Mouse (Mus musculus) left cerebral cortex, postnatal 25 days (tissue): Measurements from ENCODE around the gene Plekha5. TPM values are rescaled to one million over a fixed set of nuclear protein-coding genes. Genes with fewer than 3 reads are reported as not detected.
"Not testable (repeated sequence)": the region's sequence is repeated elsewhere in the genome, so short reads cannot be mapped to it uniquely, and the experiment has no call there.

Source experiments
- DNase-seq, 2 experiments: peaks; one replicate each; pipeline ENCODE4 v3.0.0; 2022; ENCODE audit warnings: low spot score in 2 of 2, mixed read lengths in 1 of 2
- intact Hi-C: fragments of 180-260 bp; cut with DNase I; formaldehyde crosslinking; loops from one replicate; pipeline ENCODE4 v1.15.1; 2025
- total RNA-seq, 2 experiments: library from RNA; stranded (reverse); gene quantifications; 2 replicates each; pipeline ENCODE4 v1.2.3; 2021

Plekha5 gene
- total RNA-seq, 2 experiments from 2014 or later: 89.1 to 113 TPM

DNA sequence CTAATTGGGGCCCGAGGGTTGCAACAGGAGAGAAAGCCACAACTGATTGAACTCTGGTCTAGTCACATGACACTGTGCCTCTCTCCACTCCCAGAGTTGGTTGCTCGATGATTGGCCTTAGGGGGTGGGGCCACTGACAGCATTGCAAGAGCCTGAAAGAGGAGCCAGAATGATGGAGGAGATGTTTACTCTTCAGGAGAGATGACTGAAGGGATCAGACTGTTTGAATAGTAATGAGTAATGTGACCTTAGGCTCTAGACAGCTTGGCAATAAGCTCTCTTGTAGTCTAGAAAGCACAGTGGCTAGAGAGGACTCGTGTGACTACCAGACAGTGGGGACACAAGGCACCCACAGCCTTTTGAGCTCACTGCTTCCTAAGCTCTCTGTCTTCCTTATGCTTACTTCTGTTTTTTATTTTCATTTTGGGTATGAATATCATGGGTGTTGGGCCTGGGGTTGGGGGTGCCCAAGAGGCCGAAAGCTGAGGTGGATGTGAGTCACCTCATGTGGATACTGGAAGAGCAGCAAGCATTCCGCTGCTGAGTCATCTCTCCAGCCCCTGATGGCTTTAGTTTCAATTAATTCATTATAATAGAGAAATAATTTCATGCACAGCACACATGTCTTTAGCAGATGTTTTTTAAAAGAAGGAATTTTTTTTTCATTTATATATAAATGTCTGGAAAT is 124.4 kb downstream of the Plekha5 start:
- no peak for DNase-seq
- intact Hi-C loops: no loop called here

DNA sequence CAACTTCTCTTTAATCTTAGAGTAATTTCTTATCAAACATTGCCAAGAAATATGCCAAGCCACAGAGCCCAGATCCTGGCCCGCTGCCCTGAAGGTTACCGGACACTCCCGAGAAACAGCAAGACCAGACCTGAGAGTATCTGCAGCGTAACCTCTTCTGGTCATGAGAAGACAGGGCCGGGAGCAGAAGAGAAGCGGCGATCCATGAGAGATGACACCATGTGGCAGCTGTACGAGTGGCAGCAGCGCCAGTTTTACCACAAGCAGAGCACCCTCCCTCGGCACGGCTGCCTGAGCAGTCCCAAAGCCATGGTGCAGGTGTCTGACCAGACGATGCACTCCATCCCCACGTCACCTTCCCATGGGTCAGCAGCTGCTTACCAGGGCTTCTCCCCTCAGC is 126.9 kb downstream of the Plekha5 start:
- intact Hi-C loops: loop anchor here (10.0 kb wide), 1 partner anchor 966 kb away; the partner anchor contains the start of gene Pik3c2g
- DNase-seq: peak in 1 of 2 experiments; percentile 28

DNA sequence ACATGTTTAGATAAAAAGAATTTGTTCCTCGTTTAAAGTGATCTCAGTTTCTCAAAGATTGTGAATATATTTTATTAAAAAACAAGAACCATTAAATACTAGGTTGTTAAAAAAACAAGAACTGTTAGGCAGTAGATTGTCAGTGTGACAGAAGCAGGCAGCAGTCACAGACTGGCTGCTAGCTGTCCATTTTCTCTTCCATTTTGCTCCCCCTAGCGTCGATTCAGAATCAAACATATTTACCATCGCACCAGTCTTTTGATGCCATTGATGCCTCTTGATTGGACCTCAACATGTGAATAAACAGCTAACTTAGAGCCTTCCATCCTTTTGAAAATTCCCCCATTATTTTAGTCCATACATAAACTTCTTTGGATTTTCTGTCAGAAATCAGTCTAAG is 130.4 kb downstream of the Plekha5 start:
- DNase-seq: peak in 1 of 2 experiments; percentile 50
- intact Hi-C loops: loop anchor here (2.0 to 10.0 kb wide), 2 partner anchors 81 to 969 kb away; partner anchors contain the start of gene Pik3c2g

DNA sequence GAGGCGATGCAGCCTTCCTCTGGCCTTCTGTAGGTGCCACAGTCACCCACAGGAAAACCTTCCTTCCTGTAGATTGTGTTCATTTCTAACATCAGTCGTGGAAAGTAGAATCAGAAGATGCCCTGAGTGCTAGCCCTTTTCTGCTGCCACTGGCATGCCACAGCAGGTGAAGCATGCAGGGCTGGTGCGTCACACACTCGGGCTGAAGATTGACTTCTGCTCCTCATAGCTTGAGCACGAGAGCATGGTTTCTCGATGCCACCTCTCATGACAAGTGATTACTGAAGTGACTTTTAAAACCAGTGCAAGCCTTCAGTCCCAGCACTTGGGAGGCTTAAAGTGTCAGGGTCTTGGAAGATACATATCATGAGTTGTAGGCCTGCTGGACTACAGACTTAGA is 135.6 kb downstream of the Plekha5 start:
- intact Hi-C loops: loop anchor here (10.0 kb wide), 1 partner anchor 975 kb away; the partner anchor contains the start of gene Pik3c2g
- no peak for DNase-seq

DNA sequence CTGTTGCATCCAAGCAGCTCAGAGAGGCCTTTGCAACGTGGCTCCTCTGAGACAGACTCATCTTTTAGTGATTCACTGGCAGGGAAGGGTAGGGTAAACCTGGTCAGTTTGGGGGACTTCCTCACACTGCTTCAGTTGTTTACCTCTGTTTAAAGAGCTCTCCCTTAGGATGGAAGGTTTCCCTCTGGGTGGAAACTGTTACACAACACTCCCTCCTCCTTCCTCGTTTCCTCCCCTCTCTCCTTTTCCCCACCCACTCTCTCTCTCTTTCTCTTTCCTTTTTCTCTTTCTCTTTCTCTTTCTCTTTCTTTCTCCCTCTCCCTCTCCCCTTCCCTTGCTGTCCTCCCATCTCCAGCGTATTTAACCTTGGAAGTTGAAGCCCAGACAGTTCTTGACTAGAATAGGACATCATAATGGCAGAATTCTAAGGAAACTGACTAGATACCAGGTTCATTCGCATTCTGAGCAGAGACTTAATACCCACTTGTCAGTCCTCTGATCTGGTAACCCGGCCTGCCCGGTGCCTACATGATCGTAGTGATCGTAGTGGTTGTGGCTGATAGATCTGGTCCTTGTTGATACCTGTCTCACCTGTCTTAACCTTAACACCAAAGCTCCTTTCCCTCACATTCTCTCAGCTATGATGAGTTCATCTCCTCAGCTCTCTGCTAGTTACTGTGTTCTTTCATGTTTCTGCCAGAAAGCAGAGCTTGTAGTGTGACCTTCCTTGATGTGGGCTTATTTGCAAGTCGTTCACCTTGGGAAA is 137.5 kb downstream of the Plekha5 start:
- no peak for DNase-seq
- intact Hi-C loops: no loop called here

DNA sequence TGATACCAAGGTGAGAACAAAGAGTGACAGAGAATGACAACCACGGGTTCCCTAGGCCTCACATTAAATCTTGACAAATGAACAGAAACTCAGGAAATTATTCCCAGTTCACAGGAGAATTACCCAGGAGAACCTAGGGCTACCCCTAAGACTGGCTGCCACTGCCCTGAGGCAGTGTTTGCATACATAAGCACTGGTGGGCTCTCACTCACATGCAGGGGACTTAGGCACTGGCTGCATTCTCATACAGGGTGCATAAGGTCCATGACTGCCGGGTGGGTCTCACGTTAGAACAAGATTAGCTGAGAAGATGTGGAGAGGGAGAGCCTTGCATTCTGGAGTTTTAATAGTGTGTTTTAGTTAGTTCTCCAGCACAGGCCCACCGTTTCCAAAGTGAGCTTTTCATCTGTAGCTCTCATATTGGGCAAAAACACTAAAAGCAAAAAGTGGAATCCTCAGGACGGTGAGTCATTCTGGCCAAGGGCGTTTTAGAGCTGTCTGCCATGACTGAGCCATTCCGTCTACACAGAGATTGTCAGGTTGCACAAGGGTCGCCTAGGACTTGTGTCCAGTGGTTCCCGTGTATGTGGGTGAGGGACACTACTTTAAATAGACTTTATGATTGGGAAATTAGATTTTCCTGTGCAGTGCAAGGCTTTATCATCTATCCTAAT is 138.2 kb downstream of the Plekha5 start:
- intact Hi-C loops: no loop called here
- no peak for DNase-seq

DNA sequence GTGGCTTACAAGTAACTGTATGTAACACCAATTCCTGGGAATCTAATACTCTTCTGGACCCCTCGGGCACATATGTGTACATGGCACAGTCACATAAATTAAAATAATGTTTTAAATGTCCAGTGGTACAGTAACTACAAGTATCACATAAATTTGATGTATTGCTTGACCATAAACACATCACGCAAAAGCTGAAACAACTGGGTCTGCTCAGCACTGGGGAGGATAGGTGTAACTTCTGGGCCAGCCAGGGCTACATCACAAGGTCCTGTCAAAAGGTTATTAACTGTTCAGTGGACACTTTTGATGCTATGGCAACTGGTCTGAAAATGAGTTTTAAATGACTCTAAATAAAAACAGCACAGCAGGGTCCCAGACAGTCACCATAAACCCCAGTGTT is 143.3 kb downstream of the Plekha5 start:
- DNase-seq: no peak
- intact Hi-C loops: no loop called here

DNA sequence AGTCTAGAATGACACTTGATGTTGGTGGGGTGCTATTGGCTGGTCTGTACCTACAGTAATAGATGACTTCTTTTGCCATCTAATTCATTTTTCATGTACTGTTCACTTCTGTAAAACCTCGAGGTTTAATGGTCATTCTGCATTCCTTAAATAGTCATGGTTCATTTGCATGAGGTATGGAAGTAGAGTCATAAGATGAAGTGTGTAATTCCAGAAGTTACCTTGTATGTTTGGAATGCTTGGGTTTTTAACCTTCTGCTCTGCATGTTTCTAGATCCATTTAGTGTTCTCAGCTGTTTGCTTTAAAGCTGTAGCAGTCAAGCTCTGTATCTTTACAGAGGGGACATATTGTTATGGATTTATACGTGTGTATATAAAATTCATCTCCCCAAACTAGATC is 144.0 kb downstream of the Plekha5 start:
- intact Hi-C loops: no loop called here
- DNase-seq: no peak

DNA sequence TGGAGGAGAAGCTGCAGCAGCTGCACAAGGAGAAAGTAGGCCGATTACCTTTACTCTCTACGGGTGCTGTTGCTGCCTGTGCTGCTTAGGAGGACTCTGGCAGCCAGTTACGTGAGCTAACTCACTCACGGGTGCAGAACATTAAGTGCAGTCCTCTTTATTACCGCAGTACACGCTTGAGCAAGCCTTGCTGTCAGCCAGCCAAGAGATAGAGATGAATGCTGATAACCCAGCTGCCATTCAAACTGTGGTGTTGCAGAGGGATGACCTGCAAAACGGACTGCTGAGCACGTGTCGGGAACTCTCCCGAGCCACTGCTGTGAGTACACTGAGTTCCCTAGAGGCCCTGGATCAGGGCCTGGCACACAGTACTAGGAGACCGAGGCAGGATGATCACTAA is 146.3 kb downstream of the Plekha5 start:
- DNase-seq: no peak
- intact Hi-C loops: no loop called here

DNA sequence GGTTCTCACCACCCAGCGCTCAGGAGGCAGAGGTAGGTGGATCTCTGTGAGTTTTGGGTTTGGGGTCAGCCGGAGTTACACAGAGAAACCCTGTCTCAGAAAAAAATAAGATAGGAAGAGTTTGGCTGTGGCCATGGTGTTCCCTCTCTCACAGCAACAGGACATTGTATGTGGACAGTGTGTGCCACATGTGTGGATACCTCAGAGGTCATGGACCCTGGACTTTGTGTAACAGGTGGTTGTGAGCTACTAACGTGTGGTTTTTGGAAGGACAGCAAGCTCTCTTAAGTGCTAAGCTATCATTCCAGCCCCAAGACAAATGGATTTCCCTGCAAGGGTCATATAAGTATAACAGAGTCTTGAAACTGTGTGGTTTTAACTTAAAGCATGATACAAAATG is 151.1 kb downstream of the Plekha5 start:
- no peak for DNase-seq
- intact Hi-C loops: no loop called here

DNA sequence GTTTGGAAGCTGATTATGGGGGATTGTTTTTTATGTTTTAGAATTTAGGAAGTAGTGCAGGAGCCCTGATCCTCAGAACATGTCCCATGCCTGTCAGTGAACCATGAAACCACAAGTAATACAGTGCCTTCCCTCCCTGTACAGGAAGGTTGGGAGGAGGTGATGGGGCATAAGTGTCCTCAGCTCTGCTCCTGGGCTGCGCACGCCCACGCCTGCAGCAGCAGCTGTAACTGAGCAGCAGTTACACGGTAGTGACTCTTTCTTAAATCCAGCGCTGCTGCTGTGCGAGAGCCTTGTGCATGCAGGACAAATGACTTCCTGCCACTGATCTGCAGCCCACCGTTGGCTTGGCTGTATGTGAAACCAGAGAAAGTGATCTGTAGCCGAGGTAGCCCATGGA is 152.3 kb downstream of the Plekha5 start:
- intact Hi-C loops: no loop called here

DNA sequence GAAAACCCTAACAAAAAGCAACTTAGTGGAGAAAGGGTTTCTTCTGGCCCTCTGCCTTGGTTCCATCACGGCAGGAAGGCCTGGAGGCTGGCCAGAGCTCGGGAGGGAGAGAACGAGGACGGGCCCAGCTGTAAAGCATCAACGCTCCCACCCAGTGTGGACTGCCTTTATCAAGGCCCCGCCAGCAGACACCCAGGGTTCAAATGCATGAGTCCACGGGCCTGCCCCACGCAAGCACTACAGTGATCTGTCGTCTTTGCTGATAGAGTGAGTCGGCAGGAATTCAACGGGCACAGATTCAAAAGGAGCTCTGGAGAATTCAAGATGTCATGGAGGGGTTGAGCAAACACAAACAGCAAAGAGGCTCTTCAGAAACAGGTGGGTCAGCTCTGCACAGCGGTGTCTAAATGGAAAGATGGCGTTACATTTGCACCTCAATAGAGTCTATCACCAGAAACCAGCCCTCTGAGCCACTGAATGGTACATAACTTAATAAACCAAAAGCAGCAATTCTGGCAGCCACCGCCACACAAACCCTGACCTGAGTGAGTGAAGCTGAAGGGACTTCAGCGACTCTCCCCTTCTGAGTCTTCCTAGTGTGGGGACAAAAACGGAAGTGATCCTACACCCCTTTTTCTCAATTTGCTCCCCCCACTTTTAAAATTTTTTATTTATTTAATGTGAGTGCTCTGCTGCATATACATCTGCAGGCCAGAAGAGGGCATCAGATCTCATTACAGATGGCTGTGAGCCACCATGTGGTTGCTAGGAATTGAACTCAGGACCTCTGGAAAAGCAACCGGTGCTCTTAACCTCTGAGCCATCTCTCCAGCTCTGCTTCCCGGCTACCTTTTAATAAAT is 153.3 kb downstream of the Plekha5 start:
- no peak for DNase-seq
- intact Hi-C loops: no loop called here

More for the DNA sequence above, 152.3 kb downstream of the Plekha5 start:
- peak in 1 of 2 experiments; percentile 41 for DNase-seq

DNA sequence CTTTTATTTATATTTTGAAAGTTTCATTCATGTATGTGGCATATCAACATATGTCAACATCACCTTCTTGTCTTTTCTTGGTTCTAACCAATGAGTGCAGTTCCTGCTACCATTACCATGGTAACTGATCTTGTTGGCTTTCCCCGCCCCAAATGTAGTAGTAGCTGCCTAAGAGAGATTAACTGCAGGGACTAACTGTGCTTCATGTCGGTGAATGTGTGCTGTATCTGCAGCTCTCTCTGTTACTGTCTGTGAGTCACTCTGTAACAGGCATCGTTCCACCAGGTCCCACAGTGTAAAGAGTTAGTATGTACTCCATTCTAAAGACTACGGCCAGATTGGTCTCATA is 153.9 kb downstream of the Plekha5 start:
- intact Hi-C loops: no loop called here
- DNase-seq: no peak

DNA sequence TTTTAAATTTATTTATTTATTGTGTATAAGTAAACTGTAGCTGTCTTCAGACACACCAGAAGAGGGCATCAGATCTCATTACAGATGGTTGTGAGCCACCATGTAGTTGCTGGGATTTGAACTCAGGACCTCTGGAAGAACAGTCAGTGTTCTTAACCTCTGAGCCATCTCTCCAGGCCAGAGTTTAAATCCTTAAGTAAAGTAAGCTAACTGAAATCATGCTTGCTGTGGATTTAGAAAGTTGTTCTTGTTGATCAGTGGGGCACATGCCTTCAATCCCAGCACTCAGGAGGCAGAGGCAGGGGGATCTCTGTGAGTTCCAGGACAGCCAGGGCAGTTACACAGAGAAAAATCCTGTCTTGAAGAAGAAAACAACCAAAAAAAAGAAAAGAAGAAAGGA is 155.1 kb downstream of the Plekha5 start:
- intact Hi-C loops: not testable (repeated sequence)

DNA sequence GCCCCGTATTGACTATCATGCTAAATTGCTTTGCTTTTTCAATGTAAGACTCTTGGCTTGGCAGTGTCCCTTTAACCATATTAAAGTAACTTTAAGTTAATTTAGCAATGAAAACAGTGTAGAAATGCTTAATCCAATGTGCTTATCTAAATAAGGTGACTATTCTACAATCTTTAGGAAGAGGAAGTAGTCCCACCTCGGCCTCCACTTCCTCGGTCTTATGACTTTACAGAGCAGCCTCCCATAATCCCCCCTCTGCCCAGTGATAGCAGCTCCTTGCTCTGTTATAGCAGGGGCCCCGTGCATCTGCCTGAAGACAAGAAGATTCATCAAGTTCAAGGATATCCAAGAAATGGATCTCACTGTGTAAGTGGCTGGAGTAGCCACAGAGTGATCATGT is 156.3 kb downstream of the Plekha5 start:
- DNase-seq: no peak
- intact Hi-C loops: no loop called here

More for the DNA sequence above, 155.1 kb downstream of the Plekha5 start:
- DNase-seq: not testable (repeated sequence)

DNA sequence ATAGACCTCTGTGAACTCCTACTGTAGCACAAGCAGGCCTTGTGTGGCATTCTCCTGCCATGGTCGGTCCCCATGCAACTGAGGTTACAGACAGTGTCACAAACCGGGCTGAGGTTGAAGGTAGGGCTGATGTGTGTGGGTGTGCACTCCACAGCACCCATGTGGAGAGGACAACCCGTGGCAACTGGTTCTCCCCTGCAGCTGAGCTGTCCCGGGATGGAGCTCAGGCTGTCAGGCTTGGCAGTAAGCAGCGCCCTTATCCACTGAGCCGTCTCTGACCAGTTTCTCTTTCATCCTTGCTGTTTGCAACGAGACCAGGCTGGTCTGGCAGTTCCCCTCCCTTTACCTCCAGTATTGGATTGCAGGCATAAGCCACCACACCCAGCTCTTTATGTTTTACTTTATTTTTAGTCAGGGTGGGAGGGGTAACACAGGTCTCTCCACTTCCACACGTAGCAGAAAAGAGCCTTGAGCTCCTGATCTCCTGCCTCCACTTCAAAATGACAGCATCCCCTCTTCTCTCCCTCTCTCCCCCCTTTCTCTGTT is 162.9 kb downstream of the Plekha5 start:
- intact Hi-C loops: no loop called here
- no peak for DNase-seq

DNA sequence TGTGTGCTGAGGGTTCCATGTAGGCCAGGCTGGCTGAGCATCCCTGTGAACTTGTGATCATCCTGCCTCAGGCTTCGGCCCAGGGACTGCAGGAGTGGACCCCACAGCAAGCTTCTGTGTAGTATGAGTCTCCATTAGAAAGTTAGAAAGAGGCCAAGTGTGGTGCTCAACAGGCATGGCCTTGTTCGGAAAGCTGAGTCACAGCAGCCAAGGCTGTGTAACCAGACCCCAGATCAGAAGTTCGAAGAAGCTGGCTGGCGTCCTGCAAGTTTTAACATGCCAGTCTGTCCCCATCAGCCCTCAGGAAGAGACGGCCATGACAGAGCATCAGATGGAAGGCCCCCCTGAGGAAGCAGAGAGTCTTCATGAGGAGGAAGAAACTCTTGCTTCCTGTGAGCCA is 167.5 kb downstream of the Plekha5 start:
- intact Hi-C loops: no loop called here
- no peak for DNase-seq

DNA sequence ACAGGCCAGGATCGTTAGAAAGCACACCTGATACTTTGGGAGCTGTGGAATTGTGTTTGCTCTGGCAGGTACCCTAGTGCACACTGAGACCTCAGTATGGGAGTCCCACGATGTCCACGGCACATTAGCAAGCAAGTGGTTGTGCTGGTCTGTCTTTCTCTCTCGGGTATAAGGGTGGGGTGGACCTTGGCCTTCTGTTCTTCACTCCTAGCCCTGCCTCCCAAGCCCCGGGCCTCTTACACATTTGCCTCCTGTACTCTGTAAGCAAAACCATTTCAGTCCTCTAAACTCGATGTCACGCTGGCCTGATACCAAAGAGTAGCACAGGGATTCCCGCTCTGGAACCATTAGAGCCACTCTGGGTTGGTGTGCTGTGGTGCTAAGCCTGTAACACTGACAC is 168.9 kb downstream of the Plekha5 start:
- no peak for DNase-seq
- intact Hi-C loops: no loop called here

DNA sequence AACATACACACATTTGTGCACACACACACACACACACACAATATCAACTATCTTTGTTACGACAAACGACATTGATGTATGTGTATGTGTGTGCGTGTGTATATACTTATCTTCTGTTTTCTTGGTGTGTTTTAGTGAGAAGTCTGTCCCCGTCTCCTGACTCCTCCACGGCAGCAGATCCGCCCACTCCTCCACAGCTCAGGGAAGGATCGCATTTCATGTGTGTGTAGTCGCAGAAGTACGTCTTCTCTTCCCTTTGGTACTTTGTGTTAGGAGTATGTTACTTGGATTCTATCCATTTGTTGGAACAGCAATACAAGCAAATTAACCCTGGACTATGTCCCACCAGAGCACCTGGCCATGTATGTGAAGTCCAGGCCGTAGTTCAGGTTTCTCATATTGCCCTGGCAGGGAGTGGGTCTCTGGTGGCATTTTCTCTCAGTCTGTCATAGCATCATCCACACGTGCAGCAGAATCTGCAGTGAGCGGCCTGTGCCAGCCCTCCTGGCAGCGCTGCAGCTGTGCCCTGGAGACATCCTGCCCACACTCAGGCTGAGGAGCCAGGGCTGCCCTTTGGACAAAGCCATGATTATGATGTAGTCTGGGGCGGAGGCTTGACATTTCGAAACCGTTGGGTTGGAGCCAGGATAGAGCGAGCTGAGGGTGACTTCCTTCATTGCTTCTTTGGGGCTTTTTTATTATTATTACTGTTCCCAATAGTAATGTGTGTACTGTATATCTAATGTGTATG is 169.7 kb downstream of the Plekha5 start:
- DNase-seq: peak in 1 of 2 experiments; percentile 53
- intact Hi-C loops: no loop called here
